Mouse (Mus musculus): ENCODE data around the gene Ano9.

DNA sequence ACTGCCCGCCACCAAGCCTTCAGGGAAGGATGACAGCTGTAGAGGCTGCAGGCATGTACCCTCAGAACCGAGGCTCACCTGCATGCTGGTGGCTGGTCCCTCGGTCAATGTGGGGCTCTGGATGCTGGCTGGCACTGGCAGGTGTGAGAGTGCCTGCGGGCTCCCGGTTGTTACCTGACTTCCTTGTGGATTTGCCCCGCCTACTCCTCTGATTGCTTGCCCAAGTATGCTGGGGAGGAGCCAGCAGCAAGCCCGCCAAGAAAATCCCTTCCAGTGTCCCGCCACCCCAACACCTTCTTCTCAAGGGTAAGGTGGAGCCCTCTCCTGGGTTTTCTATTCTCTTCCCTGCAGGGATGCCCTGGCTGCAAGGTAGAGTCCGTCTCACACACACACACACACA, at the start of gene Ano9:
- TF ChIP-seq CTCF (IDR thresholded peaks at IDR 0.05; ENCODE audit: low read depth) (no peak), EP300 (IDR thresholded peaks at IDR 0.05; ENCODE audit: low read depth) (no peak)
